Mouse (Mus musculus): ENCODE measurements at regions not wholly inside any gene's neighbourhood (a gene's known extent, or its start where the extent isn't known, plus 50 kb on each side); places are given as distances from the start of the nearest gene placed in this dataset.

DNA sequence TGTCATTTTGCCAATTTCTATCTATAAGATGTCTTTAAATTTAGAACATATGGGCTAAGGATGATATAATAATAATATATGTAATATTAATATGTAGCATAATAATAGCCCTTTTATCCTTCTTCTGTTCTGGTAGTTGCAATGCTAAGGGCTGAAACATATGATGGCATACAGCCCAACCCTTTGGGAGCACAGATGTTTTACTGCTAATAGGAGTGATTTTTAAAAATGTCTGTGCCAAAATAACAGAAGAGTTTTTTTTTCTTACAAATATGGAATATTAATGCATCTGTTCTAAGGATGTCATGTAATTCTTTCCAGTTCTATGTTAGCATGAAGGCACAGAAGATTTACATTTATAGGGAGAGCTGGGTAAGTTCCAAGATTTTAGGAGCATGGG, 122.5 kb upstream of the Pdzrn3 start:
- intact Hi-C loops (cut with DNase I): no loop called here
- DNase-seq: no peak

DNA sequence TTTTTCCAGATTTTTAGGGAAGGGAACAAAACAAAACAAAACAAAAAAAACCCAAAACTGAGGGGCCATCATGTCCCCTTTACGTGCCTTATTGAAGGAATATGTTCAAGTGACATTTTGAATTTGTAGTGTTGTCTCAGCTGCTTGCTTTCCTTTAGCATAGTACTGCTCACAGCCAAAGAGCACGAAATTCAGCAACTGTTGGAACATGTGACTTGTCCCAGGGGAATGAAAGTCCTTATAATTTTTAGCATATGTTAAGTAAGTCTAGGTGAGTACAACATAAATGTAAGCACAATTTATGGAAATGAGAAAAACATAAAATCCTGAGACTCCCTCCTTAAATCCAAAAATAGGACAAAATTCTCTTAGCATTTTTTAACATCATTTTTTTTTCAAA, 110.8 kb upstream of the Pdzrn3 start:
- intact Hi-C loops (cut with DNase I): no loop called here
- DNase-seq: no peak

DNA sequence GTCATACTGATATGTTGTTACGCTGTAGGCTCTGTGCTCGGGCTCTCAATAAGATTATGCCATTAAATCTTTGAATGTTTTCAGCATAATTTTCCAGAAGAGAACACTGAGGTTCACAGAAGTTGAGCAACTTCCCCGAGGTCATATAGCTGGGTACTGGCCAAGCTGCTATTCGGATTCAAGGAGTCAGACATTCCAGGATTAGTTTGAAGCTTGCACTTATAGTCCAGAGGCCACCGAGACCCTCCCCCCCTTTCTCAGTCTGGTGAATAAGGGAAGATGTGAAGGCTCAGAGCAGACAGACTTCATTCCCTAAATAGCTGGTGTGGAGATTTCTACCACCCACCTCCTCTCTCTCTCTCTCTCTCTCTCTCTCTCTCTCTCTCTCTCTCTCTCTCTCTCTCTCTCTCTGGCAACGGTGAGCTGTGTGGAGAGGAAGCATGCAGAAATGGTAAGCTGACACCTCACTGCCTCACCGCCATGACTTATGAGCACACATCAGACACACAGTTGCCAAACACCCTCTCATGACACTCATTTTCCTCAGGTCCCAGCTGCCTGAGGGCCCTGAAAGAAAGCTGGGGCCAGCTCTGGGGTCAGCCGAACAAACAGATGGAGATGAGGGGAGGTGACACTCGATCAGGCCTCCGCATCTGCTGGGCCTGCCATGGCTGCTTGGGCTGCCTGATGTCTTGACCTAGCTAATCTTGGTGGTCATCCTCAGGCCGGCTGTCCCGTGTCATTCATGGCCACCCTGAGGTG, 107.0 kb upstream of the Pdzrn3 start:
- DNase-seq: no peak
- intact Hi-C loops (cut with DNase I): no loop called here

DNA sequence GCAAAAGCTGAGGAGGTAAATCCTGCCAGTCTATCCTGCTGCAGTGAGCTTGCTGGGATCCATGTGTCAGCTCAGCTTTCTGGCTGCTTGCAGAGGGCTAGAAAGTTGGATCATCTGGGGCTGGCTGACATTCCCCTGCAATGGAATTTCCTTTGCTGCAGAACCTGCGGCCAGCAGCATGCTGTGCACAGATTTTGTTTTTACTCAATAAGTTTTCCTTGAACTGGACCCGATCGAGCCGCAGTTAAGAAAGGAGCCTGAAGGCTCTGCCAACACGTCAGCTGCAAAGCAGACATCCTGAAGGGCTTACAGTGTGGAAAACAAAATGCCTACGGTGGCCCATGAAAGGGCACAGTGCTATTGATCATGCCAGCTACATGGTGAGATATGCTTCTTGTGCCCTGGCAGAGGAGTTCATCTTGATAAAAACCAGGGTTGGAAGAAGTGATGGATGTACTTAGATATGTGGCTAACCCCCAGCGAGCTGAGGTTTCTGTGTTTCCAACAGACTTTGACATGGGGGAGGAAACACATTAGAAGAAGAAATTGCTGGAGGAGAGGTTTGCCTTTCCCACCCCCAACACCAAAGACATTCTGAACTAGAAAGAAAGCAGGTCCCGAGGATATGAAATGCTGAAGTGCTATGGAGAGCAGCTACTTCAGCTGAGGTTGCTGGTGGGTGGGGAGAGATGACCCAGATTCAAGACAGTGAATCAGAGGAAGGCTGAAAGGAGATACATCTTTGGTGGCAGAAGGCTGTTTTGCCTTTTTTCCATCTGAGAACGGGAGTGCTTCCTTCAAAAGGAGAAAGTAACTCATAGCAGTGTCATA, 105.2 kb upstream of the Pdzrn3 start:
- DNase-seq: peak; percentile 39 to 48
- intact Hi-C loops (cut with DNase I): no loop called here

DNA sequence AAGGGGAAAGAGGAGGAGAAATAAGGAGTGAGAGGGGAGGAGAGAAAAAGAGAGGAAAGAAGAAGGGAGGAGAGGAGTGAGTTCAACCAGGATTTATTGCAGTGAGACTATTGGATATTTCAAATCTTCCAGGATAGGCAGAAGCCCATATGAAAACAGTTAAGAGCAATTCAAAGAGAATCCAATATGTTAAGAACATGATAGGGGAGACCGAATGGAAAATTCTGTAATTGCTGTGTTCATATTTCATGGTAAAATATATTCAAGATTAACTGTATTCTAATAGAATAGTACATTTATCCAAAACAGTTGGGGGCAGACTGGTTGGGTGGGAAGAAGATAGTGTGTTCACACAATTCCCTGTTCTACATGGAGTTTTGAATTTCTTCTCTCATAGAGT, 96.3 kb upstream of the Pdzrn3 start:
- intact Hi-C loops (cut with DNase I): loop anchor here (5.0 kb wide), 1 partner anchor 58 kb away; no protein-coding TSS in a partner anchor
- no peak for DNase-seq

DNA sequence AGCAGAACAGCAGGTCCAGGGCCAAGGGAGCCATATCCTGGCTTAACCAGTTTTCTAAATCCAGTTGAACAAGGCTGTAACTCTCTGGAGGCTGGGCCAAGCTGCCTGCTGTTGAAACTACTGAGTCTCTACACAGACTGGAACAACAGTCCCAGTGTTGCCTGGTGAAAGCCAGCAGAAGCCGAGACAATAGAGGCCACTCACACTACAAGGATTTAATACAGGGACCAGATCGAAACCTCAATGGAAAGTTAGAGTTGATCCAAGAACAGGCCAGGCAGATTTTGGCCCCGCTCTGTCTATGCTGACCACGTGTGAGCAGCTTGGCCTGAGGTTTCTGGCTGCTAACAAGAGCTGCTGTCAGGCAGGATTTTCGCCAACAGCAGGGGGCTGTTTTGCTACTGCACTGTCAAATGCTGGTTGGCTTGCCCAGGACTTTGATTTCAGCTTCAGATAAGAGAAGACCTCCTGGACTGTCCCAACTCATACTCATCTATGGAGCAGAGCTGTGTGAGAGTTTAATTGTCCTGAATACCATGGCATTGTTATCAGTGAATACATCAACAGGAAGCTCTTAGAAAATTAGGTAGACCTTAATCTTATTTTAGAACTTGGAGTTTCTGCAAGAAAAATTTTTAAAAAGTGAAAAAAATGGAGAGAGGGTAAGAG, 95.7 kb upstream of the Pdzrn3 start:
- intact Hi-C loops (cut with DNase I): loop anchor here (5.0 kb wide), 1 partner anchor 59 kb away; no protein-coding TSS in a partner anchor
- DNase-seq: peak; percentile 49 to 54

DNA sequence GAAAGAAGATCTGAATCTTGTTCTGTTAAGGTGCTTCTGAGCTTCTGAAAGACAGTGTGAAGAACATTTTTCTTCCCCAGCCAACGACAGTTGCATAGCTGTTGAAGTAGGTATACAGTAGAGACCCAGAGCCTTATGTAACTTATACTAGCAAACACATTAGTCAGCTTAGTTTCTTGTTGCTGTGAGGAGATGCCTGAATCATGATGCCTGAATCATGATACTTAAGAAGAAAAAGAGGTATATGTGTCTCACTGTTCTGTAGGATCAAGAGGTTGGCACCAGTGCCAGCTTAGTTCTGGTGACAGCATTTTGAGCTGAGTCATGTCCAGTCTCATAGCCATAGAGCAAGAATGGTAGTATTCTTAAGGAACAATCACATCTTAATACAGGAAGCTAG, 87.2 kb upstream of the Pdzrn3 start:
- no peak for DNase-seq
- intact Hi-C loops (cut with DNase I): no loop called here

DNA sequence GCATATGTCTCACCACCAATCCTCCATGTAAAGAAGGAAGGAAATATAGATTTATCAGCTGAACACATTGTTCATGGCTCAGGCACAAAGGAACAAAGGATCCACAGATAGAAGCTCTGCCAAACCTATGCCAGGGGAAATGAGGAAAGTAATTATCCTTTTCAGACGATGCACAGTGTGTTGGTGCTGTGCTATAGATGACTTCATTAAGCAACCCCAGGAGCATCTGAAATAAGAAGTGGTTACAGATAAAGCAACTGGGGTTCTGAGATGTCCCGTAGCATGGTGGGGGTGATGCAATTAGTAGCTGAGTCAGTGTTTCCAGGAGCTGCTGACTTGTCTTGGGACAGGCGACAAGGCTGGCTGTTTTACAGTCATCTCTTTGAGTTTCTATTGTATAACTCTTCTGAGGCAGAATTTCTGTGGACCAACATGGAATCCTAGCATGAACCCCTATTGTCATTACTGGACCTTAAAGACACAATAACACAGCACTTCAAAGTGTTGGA, 86.2 kb upstream of the Pdzrn3 start:
- intact Hi-C loops (cut with DNase I): no loop called here
- no peak for DNase-seq

DNA sequence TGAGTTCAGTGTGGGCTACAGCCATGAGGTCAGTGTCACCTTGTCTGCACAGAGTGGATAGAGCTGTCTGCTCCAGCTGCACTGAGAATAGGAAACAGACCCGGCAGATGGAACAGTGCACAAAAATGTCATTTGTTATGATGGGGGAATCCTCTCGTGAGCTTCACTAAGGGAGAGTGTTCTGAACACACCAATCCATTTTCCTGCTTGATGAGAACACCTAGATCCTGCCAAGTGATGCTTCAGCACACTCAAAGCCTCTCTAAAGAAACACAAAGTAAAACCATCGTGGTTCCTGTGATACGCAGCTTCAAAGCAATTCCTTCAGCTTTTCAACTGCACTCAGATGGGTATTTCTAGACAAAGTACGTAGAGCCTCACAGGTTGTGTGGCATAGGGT, 69.0 kb upstream of the Pdzrn3 start:
- DNase-seq: no peak
- intact Hi-C loops (cut with DNase I): no loop called here

DNA sequence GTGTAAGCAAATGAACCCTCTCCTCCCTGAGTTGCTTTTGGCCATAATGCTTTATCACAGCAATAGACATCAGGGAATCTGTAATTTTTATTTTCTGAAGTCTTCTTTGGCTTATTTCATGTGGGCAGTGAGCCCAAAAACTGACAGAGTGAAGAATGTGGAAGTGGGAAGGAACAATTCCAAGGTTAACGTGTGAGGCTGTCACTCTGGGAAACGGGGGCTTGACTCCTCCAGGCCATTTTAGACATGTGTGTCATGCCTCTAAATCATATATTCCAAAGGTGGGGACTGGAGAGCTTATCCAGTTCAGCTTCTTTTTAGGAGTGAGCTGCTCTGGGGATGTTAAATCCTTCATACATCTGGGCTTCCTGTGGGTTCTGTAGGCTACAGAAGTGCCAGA, 68.6 kb upstream of the Pdzrn3 start:
- DNase-seq: no peak
- intact Hi-C loops (cut with DNase I): no loop called here

DNA sequence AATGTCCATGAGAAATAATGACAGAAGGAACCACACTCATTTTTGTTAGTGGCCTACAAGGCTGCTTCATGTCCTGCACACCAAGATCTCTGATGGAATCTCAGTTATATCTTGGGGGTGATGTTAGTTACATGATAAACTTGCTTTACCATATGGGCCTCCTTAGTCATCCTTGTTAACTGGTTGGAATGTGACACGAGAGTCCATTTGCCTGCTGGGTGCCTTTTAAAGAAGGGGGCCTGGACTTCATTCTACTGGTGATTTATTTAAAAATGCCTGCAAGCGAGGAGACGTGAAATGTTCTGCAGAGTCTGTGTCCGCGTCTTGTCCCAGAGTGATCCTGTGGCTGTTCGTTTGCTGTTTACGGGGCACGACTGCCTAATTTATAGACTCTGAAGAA, 55.1 kb upstream of the Pdzrn3 start:
- no peak for DNase-seq
- intact Hi-C loops (cut with DNase I): no loop called here

DNA sequence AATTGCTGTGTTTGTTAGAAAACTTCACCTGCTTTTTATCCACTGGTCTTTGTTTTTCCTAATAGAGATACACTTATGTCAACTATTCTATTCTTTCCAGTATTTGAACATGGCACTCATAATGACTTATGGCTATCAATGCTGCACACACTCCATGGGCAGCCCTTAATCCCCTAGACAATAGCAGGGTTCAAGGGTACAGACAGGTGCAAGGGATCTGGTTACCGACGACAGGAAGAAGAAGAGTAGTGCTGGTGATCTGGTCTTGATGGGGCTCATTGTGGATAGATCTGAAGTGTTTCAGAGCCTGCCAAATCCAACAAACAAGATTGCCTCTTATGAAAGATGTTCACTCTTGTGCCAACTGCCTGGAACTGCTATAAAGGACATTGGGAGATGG, 51.9 kb upstream of the Pdzrn3 start:
- DNase-seq: no peak
- intact Hi-C loops (cut with DNase I): no loop called here
